Mouse (Mus musculus): Measurements from ENCODE around the gene Zfp790.

GRCm38 (mm10) chr7:29773503-29773902 is 42.4 kb upstream of the Zfp790 start:
- TF ChIP-seq CTCF (IDR thresholded peaks at IDR 0.05; ENCODE audit: low read depth, low read length) (no peak), POLR2A (IDR thresholded peaks at IDR 0.05; ENCODE audit: extremely low read depth, insufficient read depth, low read length) (no peak)
